ENCODE assay signal across 8 mouse cellular contexts in the genomic region with DNA sequence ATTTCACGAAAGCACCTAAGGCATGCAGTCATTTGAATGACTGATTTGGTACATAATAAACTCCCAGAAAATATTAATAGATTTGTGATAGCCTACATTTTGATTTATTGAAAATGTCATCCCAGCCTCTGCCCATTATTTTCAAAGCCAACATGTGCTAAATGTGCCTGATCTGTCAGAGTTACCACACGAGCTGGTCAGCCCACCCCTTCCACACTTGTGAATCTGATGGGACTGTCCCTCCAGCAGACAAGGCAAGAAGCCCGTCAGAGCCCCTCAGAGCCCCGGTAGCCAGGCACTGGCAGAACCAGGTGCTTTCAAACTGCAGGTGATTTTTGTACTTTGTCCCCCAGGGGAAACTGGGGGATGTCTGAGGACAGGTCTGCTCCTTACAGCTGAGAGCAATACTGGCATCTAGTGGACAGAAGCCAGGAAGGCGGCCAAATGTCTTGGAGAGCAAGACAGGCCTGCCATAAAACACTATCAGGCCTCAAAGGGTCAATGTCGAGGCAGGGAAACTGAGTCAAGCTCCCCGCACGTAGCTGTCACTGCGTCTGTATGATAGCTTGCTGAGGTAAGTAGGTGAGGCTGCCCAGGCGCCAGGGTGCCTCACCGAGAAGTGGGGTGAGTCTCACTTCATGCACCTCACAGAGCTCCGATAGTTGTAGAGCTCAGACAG.
DNase-seq lines count a peak whose midpoint lies in the region; ATAC-seq and TF ChIP-seq lines count a peak whose summit lies in the region.
"Had no signal": no experiment of that assay in that cellular context is flagged by ENCODE, and none has a peak within 500 bp of the region (broad histone marks: within the 10 kb centered on the region; RNA-seq: fewer than 3 reads in every experiment).

No protein-coding gene starts in this region.

- no peak for DNase-seq in lung, postnatal 0 days (ENCODE audit: low spot score)
- DNase-seq in lung, postnatal 14 days, result no peak
- peak; percentile 54 to 56 for DNase-seq in cerebellum, adult 18-20 months
- DNase-seq in kidney, postnatal 36 days, result peak; percentile 49 to 74
- DNase-seq in right cerebral cortex, postnatal 10 days (ENCODE audit: low spot score in 2 of 2), result peak; percentile 67 to 70
- DNase-seq in thymus, postnatal 0 days (ENCODE audit: low spot score), result no peak

- H3K4me1 ChIP-seq in lung, postnatal 0 days (ENCODE audit: insufficient read depth, low read depth, low read length), result no peaks in the 10 kb centered on the region

- no peak overlapping the region for H3K9ac ChIP-seq in lung, postnatal 0 days (replicated peaks; ENCODE audit: low read depth)
- H3K9ac ChIP-seq: limb, embryonic 13.5 days had no signal

- H3K27me3 ChIP-seq in lung, postnatal 0 days (replicated peaks; ENCODE audit: insufficient read depth, low read length), result no peaks in the 10 kb centered on the region

- H3K9me3 ChIP-seq in lung, postnatal 0 days (ENCODE audit: low read length), result no peaks in the 10 kb centered on the region
- H3K9me3 ChIP-seq: limb, embryonic 13.5 days had no signal

- H3K27ac ChIP-seq in lung, postnatal 0 days (ENCODE audit: low read length), result no peak overlapping the region
- H3K27ac ChIP-seq: limb, embryonic 13.5 days had no signal

- TF ChIP-seq EP300 in lung, postnatal 0 days (IDR thresholded peaks at IDR 0.05), result no peak

- TF ChIP-seq CTCF in lung, postnatal 0 days (IDR thresholded peaks at IDR 0.05), result peak; percentile 50

- H3K36me3 ChIP-seq in lung, postnatal 0 days (ENCODE audit: insufficient read depth, low read length), result no peaks in the 10 kb centered on the region
- H3K36me3 ChIP-seq: limb, embryonic 13.5 days had no signal

- WGBS in lung, postnatal 0 days, result 54% methylated on average over 12 of the region's 12 CpGs

- ATAC-seq in lung, postnatal 0 days, result no peak
- ATAC-seq in frontal cortex, adult (ENCODE audit: low TSS enrichment), result peak; percentile 50; the same call in 1 of the 2 replicates

- no peak overlapping the region for H3K4me2 ChIP-seq in lung, postnatal 0 days (replicated peaks; ENCODE audit: low read depth, low read length)
- H3K4me2 ChIP-seq: limb, embryonic 13.5 days had no signal

- no peak overlapping the region for H3K4me3 ChIP-seq in lung, postnatal 0 days (ENCODE audit: low read depth, low read length)
- H3K4me3 ChIP-seq: limb, embryonic 13.5 days had no signal

Comparison
In these comparisons a context has a peak if more than half of its experiments do, and no peak if none do; other contexts are left out.
1. DNase-seq: peak in cerebellum, adult 18-20 months (2 of 2), kidney, postnatal 36 days (2 of 2) and right cerebral cortex, postnatal 10 days (2 of 2); none in lung, postnatal 0 days (single experiment), lung, postnatal 14 days (single experiment) and thymus, postnatal 0 days (single experiment).